Mouse (Mus musculus) intestine, embryonic 16.5 days (tissue): ENCODE measurements around the gene Entpd3. TPM values are rescaled to one million over a fixed set of nuclear protein-coding genes. Genes with fewer than 3 reads are reported as not detected.

ENCODE experiments used
- ATAC-seq: fragments of 200-750 bp; cut with Nextera tagmentation; 2 replicates; pipeline ENCODE4 v1.8.0; 2017; ENCODE audit warnings: moderate TSS enrichment, moderate library complexity
- H3K27ac ChIP-seq: fragments of 300-500 bp; sonication (generic); 2 replicates; pipeline ENCODE4 v1.5.1; 2014; ENCODE audit warnings: mild to moderate bottlenecking, low read length
- H3K27me3 ChIP-seq: fragments of 300-500 bp; sonication (generic); replicated peaks from 2 replicates; pipeline ENCODE4 v1.6.1; 2014; ENCODE audit warnings: low read length, control low read depth, mixed read lengths; ENCODE audit not compliant: control insufficient read depth, insufficient read depth
- H3K36me3 ChIP-seq: fragments of 300-500 bp; sonication (generic); 2 replicates; pipeline ENCODE4 v1.6.1; 2014; ENCODE audit warnings: low read length, control low read depth; ENCODE audit not compliant: control insufficient read depth, insufficient read depth
- H3K4me1 ChIP-seq: fragments of 300-500 bp; sonication (generic); 2 replicates; pipeline ENCODE4 v1.6.1; 2014; ENCODE audit warnings: low read length, control low read depth, mixed read lengths; ENCODE audit not compliant: control insufficient read depth, insufficient read depth
- H3K4me2 ChIP-seq: fragments of 300-500 bp; sonication (generic); 2 replicates; pipeline ENCODE4 v1.6.1; 2014; ENCODE audit warnings: low read depth, low read length, control low read depth
- H3K4me3 ChIP-seq: fragments of 300-500 bp; sonication (generic); 2 replicates; pipeline ENCODE4 v1.5.1; 2014; ENCODE audit warnings: mild to moderate bottlenecking, low read length
- H3K9ac ChIP-seq: fragments of 300-500 bp; sonication (generic); 2 replicates; pipeline ENCODE4 v1.6.1; 2014; ENCODE audit warnings: low read depth, low read length
- H3K9me3 ChIP-seq: fragments of 300-500 bp; sonication (generic); 2 replicates; pipeline ENCODE4 v1.6.1; 2016; ENCODE audit warnings: low read length, control low read depth; ENCODE audit not compliant: control insufficient read depth
- whole genome bisulfite sequencing: fragments of 180-500 bp; shearing (Covaris S2); extraction: QIAGEN DNeasy Blood & Tissue Kit; methylation state at CpG from one replicate; pipeline ENCODE4 v1.1.7; 2014; 5-methylcytosine and 5-hydroxymethylcytosine counted together
- polyA plus RNA-seq: library from polyadenylated mRNA; unstranded; fragments of >200 nt; fragmentation: Nextera tagmentation; extraction: Ambion mirVana; gene quantifications from 2 replicates; pipeline ENCODE4 v1.2.1, GENCODE M21; 2015

Gene Entpd3
- polyA plus RNA-seq, 1 experiment from 2014 or later, result 1.7 TPM

GRCm38 (mm10) chr9:120547026-120547668 lies 7.5 kb downstream of the Entpd3 start:
- H3K27me3 ChIP-seq, result no peaks in the 10 kb centered on the region
- peak overlapping the region; percentile 38 for H3K27ac ChIP-seq
- H3K9me3 ChIP-seq, result no peaks in the 10 kb centered on the region
- ATAC-seq, result peak; percentile 81
- 10% methylated on average over 16 of the region's 16 CpGs for WGBS
- peaks cover 9% of the 10 kb centered on the region for H3K4me1 ChIP-seq
- H3K36me3 ChIP-seq, result no peaks in the 10 kb centered on the region
- peak overlapping the region; percentile 47 for H3K4me2 ChIP-seq
- peak overlapping the region; percentile 58 for H3K9ac ChIP-seq
- peak overlapping the region; percentile 21; the same call in 1 of the 2 replicates for H3K4me3 ChIP-seq

GRCm38 (mm10) chr9:120550778-120551177 lies 11.2 kb downstream of the Entpd3 start:
- Histone ChIP-seq H3K9me3 (no peaks in the 10 kb centered on the region), H3K27ac (0 out of 2 replicates have a peak overlapping the region, but pooled peaks have one; percentile 28), H3K27me3 (no peaks in the 10 kb centered on the region), H3K4me2 (no peak overlapping the region), H3K36me3 (no peaks in the 10 kb centered on the region), H3K9ac (no peak overlapping the region), H3K4me1 (peaks cover 8% of the 10 kb centered on the region), H3K4me3 (no peak overlapping the region)
- ATAC-seq, result peak; percentile 81
- 71% methylated on average over 9 of the region's 9 CpGs for WGBS

- WGBS, result 81% methylated on average over 3 of the region's 3 CpGs
Observed at GRCm38 (mm10) chr9:120563590-120563989, 24.0 kb downstream of the Entpd3 start.

GRCm38 (mm10) chr9:120564247-120564646 lies 24.6 kb downstream of the Entpd3 start:
- no peaks in the 10 kb centered on the region for H3K9me3 ChIP-seq
- H3K4me2 ChIP-seq, result no peak overlapping the region
- H3K9ac ChIP-seq, result no peak overlapping the region
- H3K4me1 ChIP-seq, result no peaks in the 10 kb centered on the region
- 81% methylated on average over 2 of the region's 2 CpGs for WGBS
- H3K36me3 ChIP-seq, result no peaks in the 10 kb centered on the region
- H3K4me3 ChIP-seq, result no peak overlapping the region
- H3K27ac ChIP-seq, result no peak overlapping the region
- no peaks in the 10 kb centered on the region for H3K27me3 ChIP-seq
- no peak for ATAC-seq

More at GRCm38 (mm10) chr9:120563590-120563989, 24.0 kb downstream of the Entpd3 start:
- no peak for ATAC-seq
- H3K27me3 ChIP-seq, result no peaks in the 10 kb centered on the region
- H3K36me3 ChIP-seq, result no peaks in the 10 kb centered on the region
- H3K9ac ChIP-seq, result no peak overlapping the region
- H3K4me2 ChIP-seq, result no peak overlapping the region
- H3K9me3 ChIP-seq, result no peaks in the 10 kb centered on the region
- H3K4me3 ChIP-seq, result no peak overlapping the region
- H3K27ac ChIP-seq, result no peak overlapping the region
- no peaks in the 10 kb centered on the region for H3K4me1 ChIP-seq

GRCm38 (mm10) chr9:120566384-120566783 lies 26.8 kb downstream of the Entpd3 start:
- WGBS, result 77% methylated on average over 5 of the region's 5 CpGs
- H3K9ac ChIP-seq, result no peak overlapping the region
- no peaks in the 10 kb centered on the region for H3K27me3 ChIP-seq
- H3K4me2 ChIP-seq, result no peak overlapping the region
- no peak for ATAC-seq
- no peak overlapping the region for H3K4me3 ChIP-seq
- H3K4me1 ChIP-seq, result peaks cover 2% of the 10 kb centered on the region; the same call in 1 of the 2 replicates
- H3K36me3 ChIP-seq, result no peaks in the 10 kb centered on the region
- no peak overlapping the region for H3K27ac ChIP-seq
- H3K9me3 ChIP-seq, result no peaks in the 10 kb centered on the region

- Histone ChIP-seq H3K27me3 (no peaks in the 10 kb centered on the region), H3K4me2 (no peak overlapping the region), H3K4me1 (peaks cover 10% of the 10 kb centered on the region), H3K27ac (no peak overlapping the region), H3K9ac (no peak overlapping the region), H3K36me3 (0 out of 2 replicates have a peak, but pooled peaks cover 3% of the 10 kb centered on the region), H3K9me3 (no peaks in the 10 kb centered on the region), H3K4me3 (no peak overlapping the region)
- no peak for ATAC-seq
- WGBS, result 53% methylated on average over 2 of the region's 2 CpGs
Observed at GRCm38 (mm10) chr9:120568917-120569316, 29.3 kb downstream of the Entpd3 start.

- Histone ChIP-seq H3K9me3 (no peaks in the 10 kb centered on the region), H3K27me3 (no peaks in the 10 kb centered on the region), H3K4me1 (peaks cover 10% of the 10 kb centered on the region), H3K36me3 (peaks cover 10% of the 10 kb centered on the region; the same call in 1 of the 2 replicates), H3K27ac (no peak overlapping the region), H3K9ac (no peak overlapping the region), H3K4me3 (no peak overlapping the region), H3K4me2 (no peak overlapping the region)
- 54% methylated on average over 13 of the region's 13 CpGs for WGBS
- ATAC-seq, result no peak
Observed at GRCm38 (mm10) chr9:120569721-120570333, 30.2 kb downstream of the Entpd3 start.

- H3K9ac ChIP-seq, result peak overlapping the region; percentile 92; the same call in 1 of the 2 replicates
- whole genome bisulfite sequencing, result 42% methylated on average over 2 of the region's 2 CpGs
- H3K4me1 ChIP-seq, result peaks cover 10% of the 10 kb centered on the region
- no peaks in the 10 kb centered on the region for H3K9me3 ChIP-seq
- peak overlapping the region; percentile 93 for H3K4me3 ChIP-seq
- peak overlapping the region; percentile 86 for H3K4me2 ChIP-seq
- peak overlapping the region; percentile 70; the same call in 1 of the 2 replicates for H3K27ac ChIP-seq
- H3K27me3 ChIP-seq, result no peaks in the 10 kb centered on the region
- H3K36me3 ChIP-seq, result peaks cover 13% of the 10 kb centered on the region; the same call in 1 of the 2 replicates
- ATAC-seq, result no peak
Observed at GRCm38 (mm10) chr9:120570334-120570725, 30.7 kb downstream of the Entpd3 start.

- Histone ChIP-seq H3K4me3 (peak within 1 kb of the TSS; percentile 93), H3K9me3 (no peaks in the 10 kb centered on the region), H3K36me3 (peaks cover 17% of the 10 kb centered on the region; the same call in 1 of the 2 replicates), H3K9ac (peak within 1 kb of the TSS; percentile 92), H3K4me1 (peaks cover 10% of the 10 kb centered on the region), H3K27ac (peak within 1 kb of the TSS; percentile 79), H3K4me2 (peak within 1 kb of the TSS; percentile 86), H3K27me3 (no peaks in the 10 kb centered on the region)
- WGBS, result 4% methylated on average over 43 of the region's 43 CpGs
- peak; percentile 97 for ATAC-seq
Observed at GRCm38 (mm10) chr9:120570741-120571592, 31.3 kb downstream of the Entpd3 start, which contains the start of gene Rpl14. Gene Rpl14 (plus strand): TSS chr9:120571444.
